Mouse (Mus musculus): Measurements from ENCODE around the gene Krt7.

Gene Krt7

GRCm38 (mm10) chr15:101376776-101377061 is 34.1 kb upstream of the Krt7 start:
- DNase-seq (ENCODE audit: low read depth, low spot score), result no peak

DNA sequence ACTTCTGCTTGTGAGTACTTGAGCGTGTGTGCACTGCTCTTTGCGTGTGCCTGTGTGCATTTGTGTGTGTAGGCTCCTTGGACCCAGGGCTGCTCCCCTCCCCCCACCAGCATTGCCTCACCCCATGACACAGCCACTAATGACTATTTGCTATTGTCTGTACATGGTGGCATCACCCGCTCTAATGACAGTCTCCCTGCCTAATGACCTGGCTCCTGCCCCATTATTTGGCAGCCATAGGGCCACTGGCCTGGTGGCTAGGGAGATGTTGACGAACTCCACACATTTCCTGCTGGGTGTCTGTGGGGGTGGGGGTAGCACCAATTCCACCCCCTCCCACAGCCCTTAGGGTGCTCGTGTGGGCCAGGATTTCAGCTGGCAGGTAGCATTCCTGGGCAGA is 32.2 kb upstream of the Krt7 start:
- DNase-seq (ENCODE audit: low read depth, low spot score), result no peak

DNA sequence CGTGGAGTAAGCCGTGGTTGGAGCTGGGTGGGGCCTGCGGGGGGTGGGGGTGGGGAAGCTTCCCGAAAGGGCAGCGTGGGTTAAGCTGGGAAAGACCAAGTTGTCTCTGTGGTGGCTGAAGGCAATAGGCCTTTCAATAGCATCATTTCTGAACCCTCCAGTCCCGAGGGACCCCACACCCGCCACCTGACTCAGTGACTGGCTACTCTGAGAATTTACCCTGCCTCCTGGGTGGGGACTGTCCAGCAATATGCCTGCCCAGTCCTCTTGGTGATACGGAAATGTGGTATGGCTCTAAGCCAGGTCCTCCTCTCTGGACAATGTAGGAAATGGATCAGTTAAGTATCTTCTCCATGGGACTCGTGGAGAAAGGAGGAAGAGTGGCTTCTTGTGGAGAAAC is 29.1 kb upstream of the Krt7 start:
- DNase-seq (ENCODE audit: low read depth, low spot score), result no peak

GRCm38 (mm10) chr15:101382811-101383210 is 28.0 kb upstream of the Krt7 start:
- peak; percentile 53 for DNase-seq (ENCODE audit: low read depth, low spot score)

DNA sequence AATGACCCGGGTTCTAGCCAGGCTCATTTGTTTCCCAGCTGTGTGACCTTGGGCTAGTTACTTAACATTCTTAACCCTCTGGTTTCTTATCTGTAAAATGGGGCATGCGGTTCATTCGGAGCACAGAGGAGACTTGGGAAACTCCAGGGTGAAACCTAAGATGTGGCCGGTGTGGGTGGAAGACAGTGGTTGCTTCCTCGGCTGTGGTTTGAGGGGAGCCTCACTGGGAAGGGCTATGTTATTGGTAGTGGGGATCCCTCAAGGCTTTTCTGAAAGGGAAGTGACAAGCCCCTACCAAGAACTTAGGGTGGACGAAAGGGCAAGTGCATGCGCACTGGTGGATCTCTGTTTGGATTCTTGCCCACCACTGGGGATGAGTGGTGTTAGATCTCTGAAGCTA is 26.2 kb upstream of the Krt7 start:
- no peak for DNase-seq (ENCODE audit: low read depth, low spot score)

DNA sequence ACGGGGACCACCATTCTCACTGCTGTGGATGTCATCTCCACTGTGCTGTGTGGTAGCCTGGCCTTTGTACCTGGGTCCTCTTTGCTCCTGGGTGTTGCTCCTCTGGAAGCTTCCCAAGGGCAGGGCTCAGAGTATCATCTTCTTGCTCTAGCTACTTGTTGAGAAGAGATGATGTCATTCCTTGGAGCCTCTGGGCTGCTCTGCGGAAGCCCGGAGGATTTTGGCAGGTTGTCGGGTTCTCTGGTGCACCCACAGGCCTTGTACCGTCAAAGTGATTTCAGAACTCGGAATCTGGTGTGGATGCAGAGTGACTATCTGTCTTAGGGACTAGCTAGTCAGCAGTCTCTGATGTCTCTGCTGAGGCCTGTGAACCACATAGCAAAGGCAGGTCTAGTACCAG is 25.8 kb upstream of the Krt7 start:
- DNase-seq (ENCODE audit: low read depth, low spot score), result peak; percentile 54

DNA sequence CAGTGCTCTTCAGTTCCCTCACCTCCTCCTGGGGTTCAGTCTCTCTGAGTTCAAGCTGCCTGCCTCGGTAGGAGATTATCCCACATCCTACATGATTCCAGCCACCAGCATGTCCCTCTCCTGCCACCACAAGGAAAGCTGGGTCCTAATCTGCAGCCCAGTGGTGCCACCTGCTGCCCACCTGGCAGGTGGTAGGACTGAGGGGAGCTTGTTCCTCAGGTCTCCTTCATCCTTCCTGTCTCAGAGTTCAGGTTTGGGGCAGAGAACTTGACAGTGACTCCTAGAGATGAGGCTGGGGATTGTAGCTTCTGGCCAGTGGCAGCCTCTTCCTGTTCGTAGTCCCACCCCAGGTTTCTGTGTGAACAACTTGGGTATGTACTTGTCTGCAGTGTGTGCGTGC is 23.7 kb upstream of the Krt7 start:
- no peak for DNase-seq (ENCODE audit: low read depth, low spot score)

DNA sequence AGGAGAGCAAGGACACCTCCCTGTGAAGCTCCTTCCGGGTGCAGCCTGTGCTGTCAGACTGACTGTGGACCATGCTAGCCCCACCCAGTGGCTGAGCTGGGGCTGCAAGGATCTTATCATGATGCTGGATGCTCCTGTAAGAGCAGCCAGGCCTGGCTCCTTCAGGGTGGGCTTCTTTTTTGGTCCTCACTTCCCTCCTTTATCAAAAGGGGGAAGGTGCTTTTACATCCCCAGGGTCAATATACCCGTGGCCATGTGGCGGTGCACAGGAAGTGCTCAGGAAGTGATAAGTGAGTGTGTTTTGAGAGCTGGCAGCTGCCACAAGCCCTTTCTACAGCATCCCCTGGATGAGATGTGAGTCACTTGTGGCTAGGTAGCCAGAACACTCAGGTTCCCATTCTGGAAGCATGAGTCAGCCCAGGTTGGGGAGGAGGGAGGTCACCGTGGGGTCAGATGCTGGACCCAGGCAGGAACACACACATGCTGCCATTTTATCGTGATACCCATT is 22.8 kb upstream of the Krt7 start:
- DNase-seq (ENCODE audit: low read depth, low spot score), result peak; percentile 50

DNA sequence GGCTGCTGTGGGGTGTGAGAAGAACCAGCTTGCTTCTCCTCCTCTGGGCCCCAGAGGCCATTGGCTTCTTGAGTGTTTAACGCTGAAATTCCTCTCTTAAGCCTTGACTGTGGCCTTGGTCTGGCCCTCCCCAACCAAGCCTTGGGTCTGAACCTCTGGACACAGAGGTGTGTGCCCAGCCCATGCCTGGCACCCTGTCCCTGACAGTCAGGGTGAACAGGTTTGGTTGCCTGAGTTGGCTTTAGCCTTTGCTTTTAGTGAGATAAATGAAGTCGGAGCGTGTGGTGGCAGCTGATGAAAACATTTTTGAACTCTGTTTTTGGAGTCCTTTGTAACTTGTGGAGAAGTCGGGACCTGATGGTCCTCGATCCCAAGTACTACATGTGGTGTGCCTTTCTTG is 20.6 kb upstream of the Krt7 start:
- DNase-seq (ENCODE audit: low read depth, low spot score), result no peak

- DNase-seq (ENCODE audit: low read depth, low spot score), result no peak
Measured at GRCm38 (mm10) chr15:101392251-101392650, 18.6 kb upstream of the Krt7 start.

- DNase-seq (ENCODE audit: low read depth, low spot score), result no peak
Measured at GRCm38 (mm10) chr15:101394908-101395307, 15.9 kb upstream of the Krt7 start.

GRCm38 (mm10) chr15:101396466-101396865 is 14.4 kb upstream of the Krt7 start:
- DNase-seq (ENCODE audit: low read depth, low spot score), result no peak

DNA sequence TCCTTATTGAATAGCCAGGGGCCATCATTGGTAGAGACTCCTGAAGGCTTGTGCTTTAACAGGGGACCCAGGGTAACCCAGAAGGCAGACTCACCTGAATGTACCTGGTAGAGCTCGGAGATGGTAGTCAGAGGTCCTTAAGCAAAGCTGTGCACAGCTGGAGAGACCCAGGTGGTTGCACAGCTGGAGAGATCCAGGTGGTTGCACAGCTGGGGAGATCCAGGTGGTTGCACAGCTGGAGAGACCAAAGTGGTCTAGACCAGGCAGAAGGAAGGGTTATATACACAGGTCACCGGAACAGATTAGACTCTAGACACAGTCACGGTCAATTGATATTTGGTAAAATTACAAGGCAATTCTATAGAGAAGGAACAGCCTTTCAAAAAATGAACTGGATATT is 13.9 kb upstream of the Krt7 start:
- DNase-seq (ENCODE audit: low read depth, low spot score), result no peak

DNA sequence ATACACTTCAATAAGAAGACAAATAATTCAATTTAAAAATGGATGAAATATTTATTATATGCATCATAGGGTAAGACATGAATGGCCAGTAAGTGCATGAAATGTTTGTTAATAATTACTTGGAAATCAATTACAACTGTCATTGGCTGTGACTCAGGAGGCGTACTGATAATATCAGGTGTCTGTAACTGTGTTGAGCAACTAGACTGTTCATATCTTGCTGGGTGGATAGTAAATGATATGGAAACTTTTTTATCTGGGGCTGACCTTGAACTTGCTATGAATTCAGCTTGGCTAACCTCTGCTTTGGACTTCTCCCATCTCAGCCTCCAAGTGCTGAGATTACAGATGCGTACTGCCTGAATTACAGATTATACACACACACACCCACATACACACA is 13.2 kb upstream of the Krt7 start:
- no peak for DNase-seq (ENCODE audit: low read depth, low spot score)

DNA sequence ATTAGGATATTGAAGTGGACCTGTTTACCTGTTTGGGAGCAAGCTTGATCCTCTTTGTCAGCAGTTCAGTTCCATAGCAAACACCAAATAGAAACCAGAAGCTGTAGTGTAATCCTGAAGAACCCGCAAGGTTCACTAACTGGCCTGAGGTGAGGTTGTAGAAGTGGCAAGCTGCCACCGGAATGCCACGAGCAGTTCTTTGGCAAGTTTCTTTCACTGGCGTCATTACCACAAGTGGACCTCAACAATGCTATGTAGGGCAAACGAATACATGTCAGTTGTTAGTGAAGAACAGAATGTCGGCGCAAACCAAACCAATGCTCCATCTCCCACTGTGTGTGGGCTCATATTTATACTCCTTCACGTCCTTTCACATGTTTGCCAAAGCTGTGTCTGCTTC is 12.6 kb upstream of the Krt7 start:
- no peak for DNase-seq (ENCODE audit: low read depth, low spot score)

DNA sequence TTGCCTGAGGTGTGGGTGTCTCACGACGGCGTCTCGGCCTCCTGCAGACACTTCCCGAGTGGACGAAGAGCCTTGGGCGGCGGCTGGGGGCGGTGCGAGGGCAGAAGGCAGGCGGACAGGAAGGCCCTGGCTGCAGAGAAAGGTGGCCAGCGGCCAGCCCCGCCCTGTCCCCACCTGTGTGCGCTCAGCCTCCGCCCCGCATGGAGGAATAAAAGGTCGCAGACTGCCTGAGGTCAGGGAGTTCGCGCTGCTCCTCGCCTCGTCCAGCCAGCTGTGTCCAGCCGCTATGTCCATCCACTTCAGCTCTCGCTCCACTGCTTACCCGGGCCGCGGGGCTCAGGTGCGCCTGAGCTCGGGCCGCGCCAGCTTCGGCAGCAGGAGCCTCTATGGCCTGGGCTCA is 1.3 kb downstream of the Krt7 start:
- DNase-seq (ENCODE audit: low read depth, low spot score), result no peak

- no peak for DNase-seq (ENCODE audit: low read depth, low spot score)
Measured at GRCm38 (mm10) chr15:101413916-101414635, 3.2 kb downstream of the Krt7 start.

GRCm38 (mm10) chr15:101414807-101415565 is 4.1 kb downstream of the Krt7 start:
- peak; percentile 32 for DNase-seq (ENCODE audit: low read depth, low spot score)

GRCm38 (mm10) chr15:101418950-101419349 is 8.1 kb downstream of the Krt7 start:
- DNase-seq (ENCODE audit: low read depth, low spot score), result peak; percentile 20

DNA sequence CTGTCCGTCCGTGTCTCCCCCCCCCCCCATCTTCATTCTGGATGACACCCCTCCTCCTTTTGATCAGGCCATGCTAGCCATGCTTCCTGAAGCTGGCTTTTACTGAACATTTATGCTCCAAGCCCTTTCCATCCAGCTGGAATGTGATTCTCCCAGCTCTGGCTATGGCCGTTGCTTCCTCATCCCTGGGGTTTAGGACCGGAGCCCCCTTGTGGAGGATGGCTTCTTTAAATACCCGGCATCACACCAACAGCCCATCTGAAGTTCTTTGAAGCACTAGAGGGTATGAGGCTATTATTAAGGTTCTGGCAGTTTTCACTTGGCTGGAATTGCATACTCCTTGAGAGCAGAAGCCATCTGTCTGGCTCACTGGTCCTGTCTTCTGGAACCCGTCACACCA is 10.1 kb downstream of the Krt7 start:
- DNase-seq (ENCODE audit: low read depth, low spot score), result peak; percentile 13

DNA sequence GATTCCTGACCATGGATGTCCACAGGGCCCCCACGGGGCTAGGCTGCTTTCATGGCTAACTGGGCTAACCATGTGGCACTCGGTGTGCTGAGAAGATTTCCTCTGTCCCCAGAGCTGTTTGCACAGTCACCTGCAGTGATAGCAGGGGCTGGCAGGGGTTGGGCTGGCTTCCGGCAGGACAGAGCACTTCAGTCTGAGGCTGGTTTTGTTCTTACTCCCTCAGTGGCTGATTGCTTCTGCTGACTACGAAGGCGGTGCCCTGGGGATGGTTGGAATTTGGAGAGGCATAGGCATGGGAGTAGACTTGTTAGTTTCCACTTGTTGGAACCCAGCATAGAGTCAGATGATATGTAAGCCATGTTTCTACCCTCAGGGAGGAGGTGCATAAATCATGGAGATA is 14.1 kb downstream of the Krt7 start:
- no peak for DNase-seq (ENCODE audit: low read depth, low spot score)

GRCm38 (mm10) chr15:101436611-101437010 is 25.8 kb downstream of the Krt7 start:
- DNase-seq (ENCODE audit: low read depth, low spot score), result no peak

GRCm38 (mm10) chr15:101438555-101438954 is 27.7 kb downstream of the Krt7 start, which contains the start of gene Krt87:
Gene Krt87 (minus strand): TSS chr15:101438804.
- DNase-seq (ENCODE audit: low read depth, low spot score), result no peak
